Mouse (Mus musculus): ENCODE results near the gene Crk.

- TF ChIP-seq CTCF (IDR thresholded peaks at IDR 0.05; ENCODE audit: low read depth) = no peak
- no peak for TF ChIP-seq EP300 (IDR thresholded peaks at IDR 0.05; ENCODE audit: low read depth)
These were observed 23.2 kb upstream of the Crk start for GRCm38 (mm10) chr11:75655621-75656545.

All from liver, embryonic 14.5 days (tissue).